Mouse (Mus musculus): Measurements from ENCODE around the gene Rbm17. TPM values are rescaled to one million over a fixed set of nuclear protein-coding genes. Genes with fewer than 3 reads are reported as not detected.
"Not testable (repeated sequence)": the region's sequence is repeated elsewhere in the genome, so short reads cannot be mapped to it uniquely, and the experiment has no call there.

Rbm17 gene
- polyA plus RNA-seq (2012; rRNA removed), result 47.2 and 52.9 TPM in 2 replicates

- DNase-seq (ENCODE audit: low read depth), result no peak
Observed at GRCm38 (mm10) chr2:11604053-11604452, at the start of gene Rbm17. Gene Rbm17 (minus strand): TSS chr2:11604153.

DNA sequence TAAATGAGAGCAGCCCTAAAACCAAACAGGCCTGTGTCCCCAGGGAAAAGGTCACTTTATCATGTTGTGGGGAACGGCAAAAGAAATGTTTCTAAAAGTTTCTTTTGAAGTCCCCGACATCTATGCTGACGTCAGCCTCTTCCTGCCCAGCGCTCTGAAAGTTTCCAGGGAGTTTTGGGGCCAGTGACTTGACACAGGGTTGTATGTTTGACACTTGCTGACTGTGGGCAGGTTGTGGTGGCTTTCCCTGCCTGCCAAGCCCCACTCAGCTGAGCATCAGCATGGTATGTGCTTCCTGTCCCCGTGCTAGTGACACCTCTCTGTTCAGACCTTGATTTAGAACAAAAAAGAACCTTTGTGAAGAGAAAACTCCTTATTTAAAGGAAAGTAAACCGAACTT is 49.4 kb upstream of the Rbm17 start:
- DNase-seq (ENCODE audit: low read depth), result no peak

GRCm38 (mm10) chr2:11652780-11653179 is 48.8 kb upstream of the Rbm17 start:
- DNase-seq (ENCODE audit: low read depth), result no peak

DNA sequence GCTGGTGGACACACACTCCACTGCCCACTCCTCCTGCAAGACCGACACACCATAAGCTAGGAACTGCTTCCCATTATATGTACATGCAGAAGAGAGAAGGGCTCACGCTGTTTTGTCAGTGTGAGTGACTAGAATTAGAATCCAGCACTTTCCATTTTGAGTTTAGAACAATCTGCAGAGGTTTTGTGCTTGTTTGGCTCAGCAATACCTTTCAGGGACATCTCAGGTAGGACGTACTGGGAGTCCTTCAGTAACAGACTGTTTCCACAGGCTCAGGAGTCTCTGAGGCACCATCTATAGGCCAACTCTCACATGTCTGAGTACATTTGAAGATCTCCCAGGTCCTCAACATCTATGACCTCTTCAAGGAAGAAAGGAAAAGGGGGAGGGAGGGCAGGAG is 48.2 kb upstream of the Rbm17 start:
- DNase-seq (ENCODE audit: low read depth), result no peak

GRCm38 (mm10) chr2:11651476-11651875 is 47.5 kb upstream of the Rbm17 start:
- no peak for DNase-seq (ENCODE audit: low read depth)

DNA sequence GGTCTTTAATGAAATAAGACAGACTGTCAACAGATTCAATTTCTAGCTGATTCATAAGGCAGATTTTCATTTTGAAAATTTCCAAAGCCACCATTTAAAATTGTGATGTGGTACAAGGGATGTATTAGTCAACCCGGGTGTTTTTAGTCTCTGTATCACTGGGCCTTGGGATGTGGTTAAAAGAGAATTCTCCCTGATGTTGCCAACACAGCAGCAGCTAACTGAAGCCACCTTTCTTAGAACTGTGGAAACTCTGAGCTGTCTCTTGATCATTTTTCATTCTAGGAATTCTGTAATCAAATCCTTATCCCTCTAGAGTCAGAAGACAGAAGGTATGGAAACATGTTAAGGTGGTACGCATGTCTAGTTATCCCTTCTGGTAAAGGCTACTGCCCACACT is 41.3 kb upstream of the Rbm17 start:
- no peak for DNase-seq (ENCODE audit: low read depth)

GRCm38 (mm10) chr2:11644057-11644456 is 40.1 kb upstream of the Rbm17 start:
- DNase-seq (ENCODE audit: low read depth), result no peak

DNA sequence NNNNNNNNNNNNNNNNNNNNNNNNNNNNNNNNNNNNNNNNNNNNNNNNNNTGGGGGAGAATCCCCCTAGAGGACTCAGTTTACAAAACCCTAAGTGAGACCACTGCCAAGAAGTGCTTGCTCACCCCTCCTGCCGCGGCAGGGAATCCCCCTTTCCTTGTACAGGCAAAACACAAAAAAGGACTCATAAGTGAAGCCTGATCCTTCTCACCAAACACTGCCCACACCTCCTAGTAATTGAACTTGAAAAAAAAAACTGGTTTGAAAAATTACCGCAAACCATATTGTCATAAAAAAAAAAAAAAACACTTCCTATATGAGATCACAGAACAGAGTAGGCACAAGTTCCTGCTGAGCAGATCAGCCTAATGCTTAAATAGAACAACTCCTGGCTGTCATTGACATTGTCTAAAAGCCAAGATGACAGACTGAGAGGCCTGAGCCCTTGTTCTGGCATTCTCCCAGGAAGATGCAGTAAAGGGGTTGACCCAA is 38.5 kb upstream of the Rbm17 start, which contains the start of gene Il2ra:
TSS of gene Il2ra (plus strand) at position 357 of the 491 bp plus-strand sequence.
- DNase-seq (ENCODE audit: low read depth), result no peak

GRCm38 (mm10) chr2:11637115-11637514 is 33.2 kb upstream of the Rbm17 start:
- DNase-seq (ENCODE audit: low read depth), result no peak

DNA sequence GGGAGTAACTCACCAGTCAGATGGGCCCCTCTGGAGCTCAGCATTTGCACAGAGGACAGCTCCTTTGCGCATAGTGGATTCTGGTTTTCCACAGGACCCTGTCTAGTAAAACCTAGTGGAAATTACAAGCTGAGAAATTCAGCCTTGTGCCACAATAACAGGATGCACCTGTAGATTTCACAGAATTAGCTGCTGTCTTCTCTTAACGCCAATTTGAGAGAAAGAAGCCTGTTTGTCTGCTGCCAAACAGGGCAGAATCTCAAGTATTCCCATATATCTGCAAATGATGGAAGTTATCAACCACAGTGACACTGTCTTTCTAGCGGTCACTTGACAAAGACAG is 32.2 kb upstream of the Rbm17 start:
- DNase-seq (ENCODE audit: low read depth), result no peak

- DNase-seq (ENCODE audit: low read depth), result no peak
Observed at GRCm38 (mm10) chr2:11635471-11636137, 31.7 kb upstream of the Rbm17 start.

- DNase-seq (ENCODE audit: low read depth), result no peak
Observed at GRCm38 (mm10) chr2:11635035-11635434, 31.1 kb upstream of the Rbm17 start.

DNA sequence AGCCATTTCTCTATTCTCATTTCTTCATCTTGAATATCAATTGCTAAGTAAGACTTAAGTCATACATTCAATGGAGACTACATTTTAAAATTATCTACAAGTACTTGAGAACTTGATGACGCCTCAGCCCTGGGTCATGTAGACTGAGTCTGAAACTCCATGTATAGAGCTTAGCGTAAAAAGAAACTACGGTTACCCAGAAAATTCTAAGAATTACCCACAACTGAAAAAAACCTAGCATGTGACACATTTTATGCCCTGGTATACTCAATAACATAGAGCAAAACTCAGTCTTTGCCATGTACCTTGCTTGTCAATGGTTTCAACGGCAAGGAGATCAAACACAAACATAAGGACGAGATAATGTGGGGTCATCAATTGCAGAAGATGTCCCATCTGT is 21.9 kb upstream of the Rbm17 start, which contains the start of gene Gm17490:
TSS of gene Gm17490 (minus strand) at position 375 of the 400 bp plus-strand sequence.
- DNase-seq (ENCODE audit: low read depth), result no peak

DNA sequence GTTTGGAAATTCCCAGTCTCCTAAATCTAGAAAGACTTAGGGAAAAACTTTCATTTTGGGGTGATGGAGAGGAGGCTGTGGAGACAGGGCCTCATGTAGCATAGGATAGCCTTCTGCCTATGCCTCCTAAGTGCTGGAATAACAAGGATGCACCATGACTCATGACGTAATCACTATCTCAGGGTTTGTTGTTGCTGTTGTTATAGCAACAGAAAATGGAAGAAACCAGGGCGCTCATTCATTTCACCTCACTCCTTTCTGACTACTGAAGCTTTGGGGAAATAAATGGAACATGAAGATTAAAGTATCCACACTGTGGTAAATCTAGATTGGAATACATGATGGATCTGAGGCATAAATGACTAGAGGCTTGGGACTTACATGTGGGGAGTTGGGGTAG is 19.8 kb upstream of the Rbm17 start:
- DNase-seq (ENCODE audit: low read depth), result no peak

DNA sequence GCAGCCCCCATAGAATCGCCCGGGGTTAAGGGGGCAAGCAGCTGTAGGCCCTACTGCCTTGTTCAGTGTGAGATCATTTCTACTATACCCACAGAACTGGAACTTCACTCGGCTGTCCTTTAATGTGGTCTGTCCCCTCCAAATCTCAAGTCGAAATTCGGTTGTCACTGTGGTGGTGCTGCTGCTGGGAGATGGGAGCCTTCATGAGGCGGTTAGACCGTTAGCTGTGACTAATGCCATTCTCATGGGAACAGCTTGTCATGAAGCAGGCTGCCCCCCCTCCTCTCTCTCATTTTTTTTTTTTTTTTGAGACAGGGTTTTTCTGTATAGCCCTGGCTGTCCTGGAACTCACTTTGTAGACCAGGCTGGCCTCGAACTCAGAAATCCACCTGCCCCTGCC is 19.2 kb upstream of the Rbm17 start:
- no peak for DNase-seq (ENCODE audit: low read depth)

GRCm38 (mm10) chr2:11619598-11619997 is 15.6 kb upstream of the Rbm17 start:
- no peak for DNase-seq (ENCODE audit: low read depth)

DNA sequence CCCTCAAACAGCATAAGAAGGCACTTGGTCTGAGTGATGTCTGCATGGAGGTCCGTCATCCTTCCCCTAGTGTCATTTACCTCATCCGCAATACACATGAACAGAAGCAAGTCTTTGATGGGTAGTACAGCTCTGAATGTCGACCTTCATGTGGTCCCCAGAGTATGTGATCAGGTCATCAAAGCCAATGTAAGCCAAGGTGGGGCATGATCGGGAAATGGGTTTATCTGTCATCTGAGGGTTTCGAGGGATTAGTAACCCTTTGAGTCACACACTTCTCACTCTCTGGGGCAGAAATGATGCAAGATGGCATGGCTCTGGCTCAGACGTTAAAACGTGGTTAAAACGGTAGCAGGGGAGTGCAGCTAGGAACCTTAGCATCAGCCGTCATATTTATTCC is 12.9 kb upstream of the Rbm17 start:
- no peak for DNase-seq (ENCODE audit: low read depth)

DNA sequence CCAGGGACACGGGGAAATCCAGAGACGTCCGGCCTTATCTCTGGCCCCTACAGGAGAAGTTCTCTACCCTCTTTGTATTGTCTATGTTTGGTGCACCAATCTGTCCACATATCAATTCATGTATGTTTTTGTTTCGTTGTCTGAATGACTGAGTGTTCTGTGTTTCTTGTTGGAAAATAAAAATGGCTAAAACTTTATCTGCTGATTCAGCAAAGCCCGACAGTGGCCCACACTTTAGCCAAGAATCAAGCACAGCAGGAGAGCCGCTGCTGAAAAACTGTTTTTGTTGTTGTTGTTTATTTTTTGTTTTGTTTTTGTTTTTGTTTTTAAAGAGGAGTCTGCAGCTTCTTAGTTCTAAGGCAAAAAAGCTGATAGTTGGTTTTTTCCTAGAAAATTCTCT is 9.0 kb upstream of the Rbm17 start:
- DNase-seq (ENCODE audit: low read depth), result not testable (repeated sequence)

DNA sequence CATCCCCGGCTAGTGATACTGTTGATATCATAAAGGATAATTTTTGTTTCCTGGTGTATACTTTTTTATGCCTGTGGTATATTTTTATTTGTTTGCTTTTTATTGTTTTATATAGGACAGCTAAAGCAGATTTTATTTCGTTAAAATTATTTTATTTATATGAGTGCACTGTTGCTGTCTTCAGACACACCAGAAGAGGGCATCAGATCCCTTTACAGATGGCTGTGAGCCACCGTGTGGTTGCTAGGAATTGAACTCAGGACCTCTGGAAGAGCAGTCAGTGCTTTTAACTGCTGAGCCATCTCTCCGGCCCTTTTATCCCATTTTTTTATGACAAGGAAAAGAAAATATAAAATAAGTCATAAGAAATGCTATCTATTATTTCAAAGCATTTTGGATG is 2.8 kb upstream of the Rbm17 start:
- not testable (repeated sequence) for DNase-seq (ENCODE audit: low read depth)

GRCm38 (mm10) chr2:11604911-11605310 is 958 bp upstream of the Rbm17 start:
- no peak for DNase-seq (ENCODE audit: low read depth)

DNA sequence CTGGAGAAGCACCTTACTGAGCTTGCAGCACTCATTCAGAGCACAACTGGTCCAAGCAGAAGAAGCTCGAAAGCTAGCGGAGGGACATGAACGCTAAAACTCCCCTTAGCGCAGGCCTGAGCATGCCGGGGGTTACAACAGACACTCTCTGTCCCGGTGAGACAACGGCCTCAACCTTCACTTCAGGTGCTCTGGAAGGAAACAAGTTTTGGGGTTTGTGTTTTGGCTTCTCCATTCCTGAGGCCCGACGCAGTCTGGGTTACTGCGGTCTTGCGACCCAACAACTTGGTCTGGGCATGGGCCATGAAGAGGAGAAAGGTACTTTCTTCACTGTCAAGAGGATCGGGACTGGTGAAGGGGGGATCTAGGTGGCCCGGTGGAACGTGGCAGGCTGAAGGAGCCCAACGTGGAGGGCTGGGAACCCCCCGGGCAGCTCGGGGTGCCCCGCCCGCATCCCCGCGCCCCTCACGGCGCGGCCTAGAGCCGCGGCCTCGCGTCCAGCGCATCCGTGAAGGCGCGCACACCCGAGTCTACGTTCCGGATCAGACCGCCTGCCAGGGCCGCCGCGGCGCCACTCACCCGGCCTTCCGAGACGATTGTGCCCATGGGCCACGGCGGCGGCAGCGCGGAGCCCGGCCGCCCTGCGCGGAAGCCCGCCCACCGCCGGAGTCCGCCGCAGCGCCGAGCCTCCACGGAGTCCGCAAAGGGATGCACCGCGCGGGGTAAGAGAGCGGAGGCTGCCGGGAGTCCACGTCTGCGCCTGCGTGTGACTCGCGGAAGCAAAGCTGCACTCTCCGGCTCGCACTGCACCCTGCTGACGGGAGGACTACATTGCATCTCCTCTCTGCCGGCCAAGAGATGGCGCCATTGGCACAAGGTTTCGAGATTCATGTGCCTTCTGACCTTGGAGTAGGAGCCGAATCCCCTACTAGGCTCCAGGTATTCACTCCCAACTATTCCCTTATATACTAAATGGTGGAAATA is 1.2 kb downstream of the Rbm17 start:
- peak; percentile 75 for DNase-seq (ENCODE audit: low read depth)

- no peak for DNase-seq (ENCODE audit: low read depth)
Observed at GRCm38 (mm10) chr2:11601795-11602194, 2.2 kb downstream of the Rbm17 start.

DNA sequence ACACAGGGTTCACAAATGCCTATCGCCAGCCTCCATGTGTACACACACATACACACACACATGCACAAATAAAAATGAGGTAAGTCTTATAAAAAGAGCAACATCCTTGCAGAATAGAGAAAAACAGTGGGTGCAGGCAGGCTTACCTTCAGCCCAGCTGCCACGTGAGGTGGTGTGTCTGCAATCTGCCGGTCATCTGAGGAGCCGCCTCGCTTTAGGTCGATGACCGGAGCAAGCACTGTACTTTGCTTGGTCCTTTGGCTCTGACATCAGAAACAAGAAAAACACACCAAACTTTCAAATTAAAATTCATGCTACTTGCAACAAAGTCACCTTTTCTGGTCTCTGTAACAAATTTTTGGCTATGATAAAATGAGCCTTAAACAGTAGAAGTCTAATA is 6.0 kb downstream of the Rbm17 start:
- no peak for DNase-seq (ENCODE audit: low read depth)

All from gonadal fat pad, adult 2 months (tissue).